In the genomic region with DNA sequence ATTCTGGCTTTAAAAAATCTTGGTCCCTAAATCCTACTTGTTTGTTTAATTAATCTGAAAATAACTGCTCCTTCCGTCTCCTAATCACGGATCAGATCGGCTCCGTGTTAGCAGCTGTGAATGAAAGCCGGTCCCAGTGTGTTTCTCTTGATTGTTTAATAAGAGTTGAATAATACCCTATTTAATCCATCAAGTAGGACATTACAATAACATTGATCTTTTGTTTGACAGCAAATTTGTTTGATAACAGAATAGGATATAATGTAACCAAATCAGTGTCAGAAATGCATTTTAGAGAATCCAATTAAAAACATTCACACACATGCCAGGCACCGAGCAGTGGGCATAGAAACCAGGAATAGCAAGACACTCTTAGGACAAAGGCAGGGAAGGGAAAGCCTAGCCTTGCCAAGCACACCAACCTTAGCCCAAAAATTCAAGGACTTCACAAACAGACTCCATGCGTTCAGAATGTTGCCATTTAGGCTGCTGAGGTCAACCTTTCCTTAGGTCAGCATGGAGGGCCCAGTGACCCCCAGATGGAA, we compare ENCODE assay signal across 11 mouse cellular contexts.
DNase-seq lines count a peak whose midpoint lies in the region; ATAC-seq lines count a peak whose summit lies in the region.
"Had no signal": no experiment of that assay in that cellular context is flagged by ENCODE, and none has a peak within 500 bp of the region (broad histone marks: within the 10 kb centered on the region; RNA-seq: fewer than 3 reads in every experiment).

No protein-coding gene starts in this region.

- H3K27me3 ChIP-seq in heart, embryonic 13.5 days (replicated peaks): no peaks in the 10 kb centered on the region
- no peaks in the 10 kb centered on the region for H3K27me3 ChIP-seq in heart, embryonic 11.5 days (ENCODE audit: control insufficient read depth, insufficient read depth, low read length)
- H3K27me3 ChIP-seq in forebrain, embryonic 12.5 days: peaks cover 59% of the 10 kb centered on the region
- H3K27me3 ChIP-seq in neural tube, embryonic 11.5 days (ENCODE audit: control insufficient read depth, insufficient read depth, low read length): no peaks in the 10 kb centered on the region

- no peaks in the 10 kb centered on the region for H3K9me3 ChIP-seq in heart, embryonic 13.5 days
- H3K9me3 ChIP-seq in heart, embryonic 11.5 days (replicated peaks; ENCODE audit: control insufficient read depth, low read length): no peaks in the 10 kb centered on the region
- H3K9me3 ChIP-seq in forebrain, embryonic 12.5 days: no peaks in the 10 kb centered on the region
- no peaks in the 10 kb centered on the region for H3K9me3 ChIP-seq in neural tube, embryonic 11.5 days (ENCODE audit: control insufficient read depth, low read length)

- no peak overlapping the region for H3K9ac ChIP-seq in heart, embryonic 13.5 days
- H3K9ac ChIP-seq in heart, embryonic 11.5 days (ENCODE audit: low read depth, low read length): no peak overlapping the region
- no peak overlapping the region for H3K9ac ChIP-seq in forebrain, embryonic 12.5 days
- no peak overlapping the region for H3K9ac ChIP-seq in neural tube, embryonic 11.5 days (ENCODE audit: low read length)

- peak; percentile 20 for DNase-seq in hindlimb bud, embryonic 11.5 days (ENCODE audit: extremely low spot score, low read depth, low spot score)
- DNase-seq in neural tube, embryonic 11.5 days (ENCODE audit: low spot score): no peak
- DNase-seq in c-Kit-positive CD71-positive TER-119-positive erythroid progenitor cells, embryonic 14.5 days (ENCODE audit: low spot score): no peak
- no peak for DNase-seq in natural killer cell, adult 2 months (ENCODE audit: low spot score in 2 of 2)
- no peak for DNase-seq in kidney, postnatal 36 days
- DNase-seq: cerebellum, adult 11 months; liver had no signal

- H3K4me3 ChIP-seq in heart, embryonic 13.5 days: no peak overlapping the region
- no peak overlapping the region for H3K4me3 ChIP-seq in heart, embryonic 11.5 days (ENCODE audit: low read depth, low read length)
- no peak overlapping the region; the same call in 1 of the 2 replicates for H3K4me3 ChIP-seq in forebrain, embryonic 12.5 days (replicated peaks)
- no peak overlapping the region for H3K4me3 ChIP-seq in neural tube, embryonic 11.5 days (ENCODE audit: low read depth, low read length)

- ATAC-seq in heart, embryonic 13.5 days (ENCODE audit: extremely low read depth, insufficient number of reproducible peaks, low FRiP score, low TSS enrichment): no peak
- no peak for ATAC-seq in heart, embryonic 11.5 days (replicated peaks; ENCODE audit: insufficient number of reproducible peaks, low FRiP score, low TSS enrichment)
- ATAC-seq in forebrain, embryonic 12.5 days (ENCODE audit: low FRiP score): peak; percentile 77
- ATAC-seq in neural tube, embryonic 11.5 days (ENCODE audit: insufficient read depth, low FRiP score, low TSS enrichment): no peak

- H3K4me1 ChIP-seq in heart, embryonic 13.5 days: no peaks in the 10 kb centered on the region
- no peaks in the 10 kb centered on the region for H3K4me1 ChIP-seq in heart, embryonic 11.5 days (ENCODE audit: control insufficient read depth, insufficient read depth, low read length)
- H3K4me1 ChIP-seq in forebrain, embryonic 12.5 days: peaks cover 22% of the 10 kb centered on the region
- no peaks in the 10 kb centered on the region for H3K4me1 ChIP-seq in neural tube, embryonic 11.5 days (ENCODE audit: control insufficient read depth, insufficient read depth, low read length)

- no peak overlapping the region for H3K27ac ChIP-seq in heart, embryonic 13.5 days (replicated peaks)
- H3K27ac ChIP-seq in heart, embryonic 11.5 days (ENCODE audit: low read depth, low read length): no peak overlapping the region
- no peak overlapping the region for H3K27ac ChIP-seq in forebrain, embryonic 12.5 days
- H3K27ac ChIP-seq in neural tube, embryonic 11.5 days (ENCODE audit: low read depth, low read length): 0 out of 2 replicates have a peak overlapping the region, but pooled peaks have one; percentile 34
- H3K27ac ChIP-seq: macrophage had no signal

- WGBS in heart, embryonic 13.5 days: 72% methylated on average over 7 of the region's 7 CpGs
- WGBS in heart, embryonic 11.5 days (ENCODE audit: insufficient replicate concordance): 74% methylated on average over 7 of the region's 7 CpGs
- WGBS in forebrain, embryonic 12.5 days: 9% methylated on average over 7 of the region's 7 CpGs
- WGBS in neural tube, embryonic 11.5 days: 45% methylated on average over 7 of the region's 7 CpGs

- H3K36me3 ChIP-seq in heart, embryonic 13.5 days: no peaks in the 10 kb centered on the region
- H3K36me3 ChIP-seq in heart, embryonic 11.5 days (ENCODE audit: control insufficient read depth, insufficient read depth, low read length): no peaks in the 10 kb centered on the region
- no peaks in the 10 kb centered on the region for H3K36me3 ChIP-seq in forebrain, embryonic 12.5 days (replicated peaks)
- H3K36me3 ChIP-seq in neural tube, embryonic 11.5 days (ENCODE audit: control insufficient read depth, insufficient read depth, low read length): no peaks in the 10 kb centered on the region

- H3K4me2 ChIP-seq in heart, embryonic 13.5 days: 0 out of 2 replicates have a peak overlapping the region, but pooled peaks have one; percentile 13
- no peak overlapping the region for H3K4me2 ChIP-seq in heart, embryonic 11.5 days
- peak overlapping the region; percentile 35 for H3K4me2 ChIP-seq in forebrain, embryonic 12.5 days
- no peak overlapping the region for H3K4me2 ChIP-seq in neural tube, embryonic 11.5 days (ENCODE audit: low read depth)

Comparison
In these comparisons a context has a peak if more than half of its experiments do, and no peak if none do; other contexts are left out.
1. H3K4me2 ChIP-seq: peak in heart, embryonic 13.5 days (single experiment) and forebrain, embryonic 12.5 days (single experiment); none in heart, embryonic 11.5 days (single experiment) and neural tube, embryonic 11.5 days (single experiment).